Mouse (Mus musculus) liver, embryonic 14.5 days (tissue): ENCODE results near the gene Jmy.

Experiments
- CTCF ChIP-seq: IDR thresholded peaks from 2 replicates; pipeline ENCODE4 v1.5.1; 2016; ENCODE audit warnings: antibody characterized with exemption, low read depth, control low read depth
- EP300 ChIP-seq: IDR thresholded peaks from 2 replicates; pipeline ENCODE4 v1.6.1; 2016; ENCODE audit warnings: antibody characterized with exemption, low read depth

GRCm38 (mm10) chr13:93488510-93488909, 11.1 kb downstream of the Jmy start:
- no peak for TF ChIP-seq CTCF
- no peak for TF ChIP-seq EP300
